Mouse (Mus musculus) olfactory bulb, adult 2 months (tissue): ENCODE measurements around the gene Gzmm.

ENCODE experiments used
- CTCF ChIP-seq: fragments of 200-500 bp; IDR thresholded peaks from 2 replicates; pipeline ENCODE4 v1.5.1; 2012; ENCODE audit warnings: low read depth, mild to moderate bottlenecking, low read length, moderate library complexity; ENCODE audit not compliant: insufficient read depth
- POLR2A ChIP-seq: fragments of 200-500 bp; IDR thresholded peaks from 2 replicates; pipeline ENCODE4 v1.6.1; 2012; ENCODE audit warnings: mild to moderate bottlenecking, low read depth, low read length, moderate library complexity; ENCODE audit not compliant: insufficient read depth

DNA sequence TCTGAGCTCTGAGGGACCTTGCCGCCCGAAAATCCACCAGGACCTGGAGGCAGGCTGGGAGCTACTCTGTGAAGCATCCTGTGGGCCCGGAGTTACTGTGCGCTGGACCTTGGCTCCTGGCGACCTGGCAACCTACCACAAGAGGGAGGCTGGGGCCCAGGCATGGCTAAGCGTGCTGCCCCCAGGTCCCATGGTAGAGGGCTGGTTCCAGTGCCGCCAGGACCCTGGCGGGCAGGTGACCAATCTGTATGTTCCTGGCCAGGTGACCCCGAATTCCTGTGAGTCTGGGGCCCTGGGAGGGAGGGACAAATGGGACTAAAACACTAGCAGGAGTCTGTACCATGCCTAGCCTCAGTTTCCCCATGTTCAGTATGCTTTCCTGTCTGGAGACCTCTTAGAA, 22.3 kb upstream of the Gzmm start:
- TF ChIP-seq POLR2A (no peak), CTCF (no peak)
